Mouse (Mus musculus) cerebellum, adult 18-20 months (tissue): ENCODE data around the gene Cyb561d2.
"Not testable (repeated sequence)": the region's sequence is repeated elsewhere in the genome, so short reads cannot be mapped to it uniquely, and the experiment has no call there.

ENCODE experiments used
- DNase-seq, 2 experiments: peaks; one replicate each; pipeline ENCODE4 v3.0.0; 2021

Cyb561d2 gene

GRCm38 (mm10) chr9:107541474-107542351 lies at the start of gene Cyb561d2, which contains the start of gene Nprl2:
Gene Cyb561d2, minus strand, starts transcription at chr9:107542193.
Gene Nprl2, plus strand, starts transcription at chr9:107542226.
- DNase-seq = peak; percentile 93 to 94

GRCm38 (mm10) chr9:107590773-107591060 lies 48.7 kb upstream of the Cyb561d2 start:
- DNase-seq = no peak

DNA sequence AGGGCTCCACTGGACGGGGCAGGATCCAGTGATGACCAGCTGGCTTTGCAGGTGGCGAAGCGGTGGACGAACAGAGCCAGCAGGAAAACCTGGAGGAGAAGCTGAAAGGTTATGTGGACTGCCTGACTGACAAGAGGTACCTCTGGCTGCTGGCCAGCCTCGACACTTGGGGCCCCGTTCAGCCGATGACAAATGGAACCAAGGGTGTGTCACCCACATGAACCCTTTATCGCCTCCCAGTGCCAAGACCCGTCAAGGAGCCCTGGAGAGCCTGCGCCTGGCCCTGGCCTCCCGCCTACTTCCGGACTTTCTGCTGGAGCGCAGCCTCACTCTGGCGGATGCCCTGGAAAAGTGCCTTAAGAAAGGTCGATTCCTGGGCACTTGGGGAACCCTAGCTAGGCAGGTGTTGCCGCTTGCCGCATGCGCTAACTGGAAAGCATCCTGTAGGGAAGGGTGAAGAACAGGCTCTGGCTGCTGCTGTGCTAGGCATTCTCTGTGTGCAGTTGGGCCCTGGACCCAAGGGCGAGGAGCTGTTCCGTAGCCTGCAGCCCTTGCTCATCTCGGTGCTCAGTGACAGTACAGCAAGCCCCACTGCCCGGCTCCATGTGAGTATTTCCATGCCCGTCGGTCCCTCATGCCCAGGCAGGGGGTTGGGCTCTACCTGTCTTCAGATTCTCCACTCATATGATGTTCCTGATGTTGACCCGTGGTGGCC lies 48.2 kb upstream of the Cyb561d2 start:
- DNase-seq = peak in 1 of 2 experiments; percentile 45

DNA sequence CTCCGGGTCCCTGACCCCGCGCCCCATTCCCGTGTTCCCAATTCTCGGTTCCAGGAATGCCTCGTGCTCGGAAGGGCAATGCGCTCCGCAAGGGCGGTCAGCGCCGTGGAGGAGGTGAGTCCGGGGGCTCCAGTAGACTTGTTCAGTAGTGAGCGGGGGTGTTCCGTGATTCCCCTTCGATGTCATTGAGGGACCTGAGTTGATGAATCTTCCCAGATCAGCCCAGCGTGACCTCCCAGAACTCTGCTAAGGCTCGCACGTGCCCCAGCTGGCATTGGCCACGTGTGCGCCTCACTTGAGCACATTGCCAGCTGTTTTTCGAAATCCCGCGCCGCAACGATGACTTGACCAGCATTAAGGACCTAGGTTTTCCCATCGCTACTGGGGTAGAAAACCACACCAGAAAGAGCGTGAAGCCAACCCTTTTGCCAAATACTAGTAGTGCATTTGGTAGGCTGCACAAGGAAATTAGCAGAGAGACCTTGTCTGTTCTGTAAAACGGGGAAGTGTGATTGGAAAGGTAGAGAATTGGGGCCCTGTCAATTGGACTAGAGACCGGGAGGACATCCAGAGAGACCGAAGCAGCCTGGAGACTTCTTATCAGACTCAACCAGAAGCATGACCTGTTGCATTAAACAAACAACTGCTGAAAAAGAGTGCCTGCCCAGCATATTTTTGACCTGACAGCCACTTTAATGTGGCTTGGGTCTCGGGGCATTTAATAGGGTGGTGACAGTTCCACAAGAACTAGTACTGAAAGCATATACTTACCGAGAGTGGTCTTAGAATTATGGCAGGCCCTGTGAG lies 46.0 kb upstream of the Cyb561d2 start:
- DNase-seq = no peak

GRCm38 (mm10) chr9:107586974-107587832 lies 45.2 kb upstream of the Cyb561d2 start, which contains the start of gene Ifrd2:
Gene Ifrd2, plus strand, starts transcription at chr9:107587642.
- DNase-seq = peak; percentile 95 to 100

DNA sequence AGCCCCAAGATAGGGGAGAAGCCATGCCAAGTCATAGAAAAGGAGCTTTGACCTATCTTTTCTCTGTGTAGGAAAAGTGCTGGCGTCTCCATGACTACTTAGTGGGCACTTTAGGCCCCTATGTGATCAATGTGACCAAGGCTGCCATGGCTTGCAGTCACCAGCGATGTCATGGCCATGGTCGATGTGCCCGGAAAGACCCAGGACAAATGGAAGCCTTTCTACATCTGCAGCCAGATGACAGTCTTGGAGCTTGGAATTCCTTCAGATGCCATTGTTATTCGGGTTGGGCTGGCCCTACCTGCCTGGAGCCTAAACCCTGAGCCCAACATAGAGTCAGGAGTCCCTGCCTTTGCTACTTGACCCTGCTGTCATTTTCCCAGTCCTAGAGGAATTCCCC lies 44.5 kb upstream of the Cyb561d2 start:
- DNase-seq = peak in 1 of 2 experiments; percentile 34

DNA sequence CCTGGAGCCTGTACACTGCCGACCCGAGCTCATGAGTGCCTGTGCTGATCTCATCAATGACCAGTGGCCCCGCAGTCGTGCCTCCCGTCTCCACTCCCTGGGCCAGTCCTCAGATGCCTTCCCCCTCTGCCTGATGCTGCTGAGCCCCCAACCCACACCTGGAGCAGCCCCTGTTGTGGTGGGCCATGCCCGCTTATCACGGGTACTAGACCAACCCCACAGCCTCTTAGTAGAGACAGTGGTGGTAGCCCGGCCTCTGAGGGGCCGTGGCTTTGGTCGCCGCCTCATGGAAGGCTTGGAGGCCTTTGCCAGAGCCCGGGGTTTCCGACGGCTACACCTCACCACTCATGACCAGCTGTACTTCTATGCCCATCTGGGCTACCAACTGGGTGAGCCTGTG lies 41.2 kb upstream of the Cyb561d2 start:
- DNase-seq = no peak

GRCm38 (mm10) chr9:107582509-107583062 lies 40.6 kb upstream of the Cyb561d2 start:
- peak in 1 of 2 experiments; percentile 25 for DNase-seq

DNA sequence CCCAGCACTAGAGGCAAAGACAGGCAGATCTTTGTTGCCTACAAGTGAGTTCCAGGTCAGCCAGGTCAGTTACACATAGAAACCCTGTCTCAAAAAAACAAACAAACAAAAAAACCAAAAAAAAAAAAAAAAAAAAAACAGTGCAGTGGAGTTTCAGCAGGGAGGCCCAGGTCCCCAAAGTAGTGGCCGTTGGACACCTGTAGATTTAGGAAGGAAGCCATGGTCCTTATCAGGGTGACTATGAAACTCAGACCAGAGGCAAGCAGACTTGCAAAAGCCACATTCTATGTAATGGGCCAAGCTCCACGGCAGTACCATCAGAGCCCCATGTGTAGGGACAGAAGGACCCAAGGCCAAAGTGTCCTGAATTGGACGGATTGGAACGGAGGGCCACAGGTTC lies 39.6 kb upstream of the Cyb561d2 start:
- DNase-seq = no peak

DNA sequence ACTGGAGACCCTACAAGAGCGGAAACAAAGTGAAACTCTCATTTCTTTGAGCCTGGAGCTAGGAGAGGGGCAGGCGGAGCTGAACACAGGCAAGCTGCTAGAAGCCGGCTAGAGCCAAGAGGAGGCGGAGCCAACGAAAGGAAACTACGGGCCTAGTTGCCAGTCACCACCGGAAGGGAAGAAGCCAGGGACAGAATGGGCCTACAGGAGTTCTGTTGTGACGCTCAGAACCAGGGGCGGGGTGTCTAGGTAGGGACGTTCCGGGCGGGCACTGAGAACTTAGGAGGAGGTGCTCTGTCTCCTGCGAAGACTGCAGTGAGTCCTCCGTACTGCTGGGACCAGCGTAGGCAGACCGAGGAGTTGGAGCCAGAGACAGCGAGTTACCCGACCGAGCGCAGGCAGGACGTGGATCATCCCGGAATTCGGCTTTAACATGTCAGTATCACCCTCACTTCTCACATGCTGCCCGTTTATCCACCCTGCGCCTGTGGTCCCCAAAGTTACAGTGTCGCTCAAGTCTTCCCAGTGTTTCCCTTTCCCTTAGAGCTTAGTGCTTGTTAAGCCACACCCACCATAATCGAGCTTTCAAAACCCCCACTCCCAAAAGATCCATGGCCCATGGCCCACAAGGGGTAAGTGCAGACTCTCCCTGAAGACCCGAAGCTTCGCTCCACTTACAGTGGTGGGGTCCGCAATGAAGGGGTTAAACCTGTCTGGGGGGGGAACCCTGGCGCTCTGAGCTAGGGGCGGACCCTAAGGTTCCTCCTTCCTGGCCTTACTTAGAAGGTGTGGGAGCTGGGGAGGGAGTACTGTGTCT lies 38.7 kb upstream of the Cyb561d2 start, which contains the start of gene Hyal3:
Gene Hyal3, plus strand, starts transcription at position 318 of the 817 bp plus-strand sequence.
- peak; percentile 86 to 94 for DNase-seq

GRCm38 (mm10) chr9:107579023-107579900 lies 37.3 kb upstream of the Cyb561d2 start:
- peak; percentile 47 to 70 for DNase-seq

GRCm38 (mm10) chr9:107578587-107578986 lies 36.6 kb upstream of the Cyb561d2 start, which contains the start of gene Naa80:
Gene Naa80, plus strand, starts transcription at chr9:107578887.
- DNase-seq = no peak

- DNase-seq = no peak
Observed at GRCm38 (mm10) chr9:107577871-107578270, 35.9 kb upstream of the Cyb561d2 start.

DNA sequence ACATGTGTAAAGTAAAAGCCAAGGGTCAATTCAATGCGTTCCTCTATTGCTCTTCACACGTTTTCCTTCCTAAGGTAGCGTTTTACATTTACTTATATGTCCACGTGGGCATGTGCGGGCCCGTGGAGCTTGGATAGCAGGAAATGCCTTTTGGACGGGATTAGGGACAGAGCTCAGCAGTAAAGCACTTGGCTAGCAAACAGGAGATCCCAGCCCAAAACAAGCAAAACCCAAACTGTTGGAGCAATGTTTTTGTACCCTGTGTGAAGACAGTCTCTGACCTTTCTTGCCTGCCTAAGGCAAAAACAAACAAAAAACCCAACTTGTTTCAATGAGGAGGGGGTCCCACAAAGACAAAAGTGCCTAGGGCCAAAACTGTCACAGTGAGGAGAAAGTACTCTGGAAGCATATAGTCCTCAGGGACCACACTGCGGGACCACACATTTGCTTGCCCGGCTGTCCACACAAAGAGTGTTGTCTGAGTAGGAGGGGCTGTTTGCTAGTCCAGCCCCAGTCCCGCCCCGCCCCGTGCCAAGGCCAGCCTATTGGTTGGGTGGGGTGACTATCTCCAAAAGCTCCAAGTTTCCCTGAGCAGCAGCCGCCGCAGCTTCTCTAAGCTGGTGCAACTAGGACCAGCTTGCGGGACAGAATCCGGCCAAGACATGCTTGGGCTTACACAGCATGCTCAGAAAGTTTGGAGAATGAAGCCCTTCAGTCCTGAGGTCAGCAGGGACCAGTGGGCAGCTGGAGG lies 34.5 kb upstream of the Cyb561d2 start, which contains the start of gene Hyal1:
Gene Hyal1, plus strand, starts transcription at position 571 of the 751 bp plus-strand sequence.
- peak in 1 of 2 experiments; percentile 36 for DNase-seq

DNA sequence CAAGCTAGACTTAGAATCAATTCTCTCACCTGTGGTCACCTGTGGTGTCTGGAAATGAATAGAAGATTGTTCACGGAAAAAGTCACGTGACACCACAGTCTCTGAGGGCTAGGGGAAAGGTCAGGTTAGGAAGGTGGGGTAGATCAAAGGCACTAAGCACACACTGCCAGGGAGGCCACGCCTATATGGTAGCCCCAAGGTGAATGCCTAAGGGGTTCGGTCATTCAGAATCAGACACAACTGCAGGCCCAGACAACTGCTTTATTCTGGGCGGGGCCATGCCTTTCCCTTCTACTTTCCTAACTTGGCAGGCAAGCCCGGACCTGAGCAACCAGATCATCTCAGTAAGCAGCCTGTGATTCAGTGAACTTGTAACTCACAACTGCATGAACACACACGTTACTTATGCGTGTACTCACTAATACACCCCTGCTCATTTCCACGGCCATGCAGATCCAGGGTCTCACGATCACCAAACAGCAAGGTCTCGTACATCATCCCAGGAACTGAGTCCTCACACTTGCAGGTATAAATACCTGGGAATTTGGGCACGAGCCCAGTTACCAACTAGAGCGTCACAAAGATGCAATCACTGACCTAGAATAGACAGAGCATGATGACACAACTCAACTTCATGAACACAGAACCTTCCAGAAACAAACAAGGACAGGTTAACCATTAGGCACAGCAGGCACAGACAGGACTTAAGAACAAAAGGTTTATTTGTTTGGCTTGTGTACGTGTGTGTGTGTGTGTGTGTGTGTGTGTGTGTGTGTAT lies 33.8 kb upstream of the Cyb561d2 start:
- peak in 1 of 2 experiments; percentile 44 for DNase-seq

GRCm38 (mm10) chr9:107573774-107574173 lies 31.8 kb upstream of the Cyb561d2 start:
- not testable (repeated sequence) for DNase-seq

- no peak for DNase-seq
Observed at GRCm38 (mm10) chr9:107572327-107572662, 30.3 kb upstream of the Cyb561d2 start.
